Mouse (Mus musculus) thymus, adult 2 months (tissue): ENCODE measurements around the gene Col8a2. TPM values are rescaled to one million over a fixed set of nuclear protein-coding genes. Genes with fewer than 3 reads are reported as not detected.
A peak's percentile ranks its signal among the peaks of the same experiment; 100 is the strongest.

ENCODE experiments used
- DNase-seq: peaks from one replicate; pipeline ENCODE4 v3.0.0; 2021
- H3K27ac ChIP-seq: fragments of 200-500 bp; 2 replicates; pipeline ENCODE4 v1.5.1; 2012; ENCODE audit warnings: low read length, control low read depth; ENCODE audit not compliant: control insufficient read depth, insufficient read depth
- H3K27me3 ChIP-seq: fragments of 200-500 bp; 2 replicates; pipeline ENCODE4 v1.6.1; 2012; ENCODE audit warnings: mild to moderate bottlenecking, low read length, moderate library complexity, mixed read lengths; ENCODE audit not compliant: control insufficient read depth, insufficient read depth
- H3K36me3 ChIP-seq: fragments of 200-500 bp; 2 replicates; pipeline ENCODE4 v1.6.1; 2012; ENCODE audit warnings: mild to moderate bottlenecking, low read length, moderate library complexity; ENCODE audit not compliant: control insufficient read depth, insufficient read depth
- H3K4me1 ChIP-seq: fragments of 200-500 bp; replicated peaks from 2 replicates; pipeline ENCODE4 v1.6.1; 2012; ENCODE audit warnings: low read length; ENCODE audit not compliant: control insufficient read depth, insufficient read depth
- H3K4me3 ChIP-seq: fragments of 200-500 bp; 2 replicates; pipeline ENCODE4 v1.5.1; 2012; ENCODE audit warnings: mild to moderate bottlenecking, low read length, control low read depth, moderate library complexity; ENCODE audit not compliant: control insufficient read depth, insufficient read depth
- CTCF ChIP-seq: fragments of 200-500 bp; IDR thresholded peaks from 2 replicates; pipeline ENCODE4 v1.5.1; 2012; ENCODE audit warnings: mild to moderate bottlenecking, control low read depth, low read length, moderate library complexity, borderline replicate concordance; ENCODE audit not compliant: control insufficient read depth, poor library complexity, insufficient read depth; ENCODE audit errors: extremely low read depth
- POLR2A ChIP-seq: fragments of 200-500 bp; IDR thresholded peaks from 2 replicates; pipeline ENCODE4 v1.6.1; 2012; ENCODE audit warnings: mild to moderate bottlenecking, low read length, control low read depth, moderate library complexity; ENCODE audit not compliant: control insufficient read depth, poor library complexity, insufficient read depth; ENCODE audit errors: extremely low read depth
- WGBS: fragments of 180-500 bp; shearing (Covaris S2); methylation state at CpG from one replicate; pipeline ENCODE4 v1.1.7; 2018; 5-methylcytosine and 5-hydroxymethylcytosine counted together
- polyA plus RNA-seq: library from polyadenylated mRNA; depleted of rRNA; stranded (reverse); fragments of >200 nt; gene quantifications from 2 replicates; pipeline ENCODE4 v1.2.3, GENCODE M21; 2012

Gene Col8a2
- polyA plus RNA-seq, 1 experiment, result 0.35 TPM

DNA sequence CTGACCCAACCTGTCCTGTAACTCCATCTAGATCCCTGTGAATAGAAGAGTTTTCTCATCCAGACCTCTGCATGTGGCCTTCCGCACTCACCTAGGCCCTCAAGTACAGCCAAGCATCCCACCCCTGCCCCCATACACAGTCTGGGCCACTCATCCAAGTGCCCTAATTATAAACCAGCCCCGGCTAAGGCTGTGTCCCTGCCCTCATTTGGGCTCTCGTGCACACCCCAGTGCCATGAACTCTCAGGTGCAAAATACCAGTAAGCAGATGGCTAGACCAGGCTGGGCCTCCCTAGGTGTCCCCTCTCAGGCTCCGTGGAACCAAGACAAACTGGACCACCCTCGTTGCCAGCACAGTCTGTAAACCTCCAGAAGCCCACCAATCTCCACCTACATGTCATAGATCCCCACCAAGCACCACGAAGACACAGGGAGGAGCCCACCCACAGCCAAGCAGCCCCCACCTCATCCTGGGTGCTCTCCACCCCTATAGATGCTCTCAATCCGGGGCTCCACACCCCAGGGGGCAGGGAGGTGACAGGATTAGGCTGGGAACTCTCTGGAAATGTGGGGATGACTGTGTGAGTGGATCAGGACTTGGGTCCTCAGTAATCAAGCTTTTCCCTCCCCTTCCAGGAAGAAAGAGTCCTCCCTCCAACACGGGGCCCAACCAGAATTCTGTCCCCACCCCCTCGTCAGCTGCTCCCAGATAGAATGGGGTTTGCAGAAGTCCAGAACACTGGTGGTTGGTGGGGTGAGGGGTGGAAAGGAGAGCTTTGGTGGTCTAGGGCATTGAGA, 32.1 kb upstream of the Col8a2 start:
- H3K27me3 ChIP-seq, result no peaks in the 10 kb centered on the region
- no peak overlapping the region for H3K27ac ChIP-seq
- peaks cover 47% of the 10 kb centered on the region for H3K4me1 ChIP-seq
- TF ChIP-seq POLR2A (0 out of 2 replicates have a peak, but pooled peaks have one; percentile 8), CTCF (no peak)
- peak; percentile 22 for DNase-seq
- peak overlapping the region; percentile 96 for H3K4me3 ChIP-seq
- H3K36me3 ChIP-seq, result no peaks in the 10 kb centered on the region
- WGBS, result 48% methylated on average over 9 of the region's 9 CpGs

DNA sequence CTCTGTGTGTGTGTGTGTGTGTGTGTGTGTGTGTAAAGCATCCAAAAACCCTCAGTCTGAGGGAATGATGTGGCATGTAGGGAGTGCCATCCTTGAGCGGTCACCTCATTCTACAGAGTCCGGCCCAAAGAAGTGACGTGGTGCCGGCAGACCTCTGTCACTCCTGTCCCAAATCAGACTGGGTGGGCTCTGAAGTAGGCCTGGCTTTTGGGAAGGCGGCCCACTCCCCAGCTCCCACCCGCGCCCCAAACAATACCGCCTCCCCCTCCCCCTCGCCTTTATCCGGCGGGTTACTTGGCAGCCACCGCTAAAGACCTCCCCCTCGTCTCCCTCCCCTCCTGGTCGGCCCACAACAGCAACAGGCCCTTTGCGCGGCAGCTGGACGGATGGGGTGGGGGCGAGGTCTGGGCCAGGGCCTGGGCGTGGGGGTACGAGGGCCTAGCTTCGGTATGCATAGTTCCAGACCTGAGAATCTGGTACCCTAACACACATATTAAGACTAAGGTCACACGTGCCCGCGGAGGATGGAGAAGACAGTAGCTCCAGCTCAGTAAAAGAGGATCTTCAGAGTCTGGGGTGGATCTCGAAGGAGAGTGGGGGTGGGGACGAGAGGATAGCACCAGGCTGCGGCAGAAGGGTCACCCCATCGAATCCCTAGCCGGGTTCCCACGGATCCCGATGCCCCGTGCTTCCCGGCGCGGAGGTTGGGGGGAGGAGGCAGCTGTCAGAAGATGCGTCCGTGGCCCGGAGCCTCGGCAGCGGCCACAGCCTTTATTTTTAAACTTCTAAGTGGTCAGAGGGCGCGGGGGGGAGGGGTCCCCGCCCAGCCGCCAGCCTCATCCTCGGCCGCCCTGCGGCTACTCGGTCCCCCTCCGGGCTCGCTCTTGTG, 31.2 kb upstream of the Col8a2 start:
- Histone ChIP-seq H3K27ac (no peak overlapping the region), H3K4me3 (peak overlapping the region; percentile 96), H3K4me1 (peaks cover 52% of the 10 kb centered on the region), H3K36me3 (no peaks in the 10 kb centered on the region), H3K27me3 (no peaks in the 10 kb centered on the region)
- TF ChIP-seq CTCF (no peak), POLR2A (no peak)
- DNase-seq, result peak; percentile 66
- 2% methylated on average over 50 of the region's 50 CpGs for WGBS

DNA sequence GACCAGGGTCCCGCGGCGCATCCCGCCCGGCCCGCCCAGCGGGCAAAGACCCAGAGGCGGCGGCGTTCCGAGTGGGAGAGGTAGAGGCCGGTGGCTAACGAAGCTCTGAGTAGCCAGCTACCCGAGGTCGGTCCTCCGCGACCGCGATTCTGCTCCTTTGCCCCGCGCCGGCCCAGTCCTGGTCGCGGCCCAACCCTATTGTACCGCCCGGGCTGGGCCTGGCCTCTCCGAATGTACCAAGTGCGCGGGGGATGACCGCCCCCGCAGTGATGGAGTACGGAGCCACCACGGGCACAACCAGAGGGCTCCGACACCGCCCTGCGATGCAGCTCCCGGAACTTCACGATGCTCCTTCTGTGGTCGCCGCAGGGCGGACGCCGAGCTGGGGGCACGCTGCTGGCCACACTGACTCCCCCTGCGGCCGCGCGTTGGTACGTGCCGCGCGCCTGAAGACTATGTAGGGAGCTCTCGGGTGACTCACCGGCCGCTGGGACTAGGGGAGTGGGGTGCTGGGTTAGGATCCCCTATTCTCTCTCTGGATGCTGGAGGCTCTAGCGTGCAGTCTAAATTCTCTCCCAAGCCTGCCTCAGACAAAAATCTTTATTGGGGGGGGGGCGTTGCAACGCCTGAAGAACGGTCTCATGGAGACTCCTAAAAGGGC, 30.3 kb upstream of the Col8a2 start, which contains the start of gene Map7d1:
Gene Map7d1 (minus strand): TSS at position 213 of the 661 bp plus-strand sequence.
- WGBS, result under 1% methylated on average over 59 of the region's 59 CpGs
- no peak for TF ChIP-seq CTCF
- peak; percentile 53; the same call in 1 of the 2 replicates for TF ChIP-seq POLR2A
- peak; percentile 80 for DNase-seq
- peak within 1 kb of the TSS; percentile 5; the same call in 1 of the 2 replicates for H3K27ac ChIP-seq
- H3K4me3 ChIP-seq, result peak within 1 kb of the TSS; percentile 96
- H3K27me3 ChIP-seq, result no peaks in the 10 kb centered on the region
- no peaks in the 10 kb centered on the region for H3K36me3 ChIP-seq
- H3K4me1 ChIP-seq, result peaks cover 62% of the 10 kb centered on the region

DNA sequence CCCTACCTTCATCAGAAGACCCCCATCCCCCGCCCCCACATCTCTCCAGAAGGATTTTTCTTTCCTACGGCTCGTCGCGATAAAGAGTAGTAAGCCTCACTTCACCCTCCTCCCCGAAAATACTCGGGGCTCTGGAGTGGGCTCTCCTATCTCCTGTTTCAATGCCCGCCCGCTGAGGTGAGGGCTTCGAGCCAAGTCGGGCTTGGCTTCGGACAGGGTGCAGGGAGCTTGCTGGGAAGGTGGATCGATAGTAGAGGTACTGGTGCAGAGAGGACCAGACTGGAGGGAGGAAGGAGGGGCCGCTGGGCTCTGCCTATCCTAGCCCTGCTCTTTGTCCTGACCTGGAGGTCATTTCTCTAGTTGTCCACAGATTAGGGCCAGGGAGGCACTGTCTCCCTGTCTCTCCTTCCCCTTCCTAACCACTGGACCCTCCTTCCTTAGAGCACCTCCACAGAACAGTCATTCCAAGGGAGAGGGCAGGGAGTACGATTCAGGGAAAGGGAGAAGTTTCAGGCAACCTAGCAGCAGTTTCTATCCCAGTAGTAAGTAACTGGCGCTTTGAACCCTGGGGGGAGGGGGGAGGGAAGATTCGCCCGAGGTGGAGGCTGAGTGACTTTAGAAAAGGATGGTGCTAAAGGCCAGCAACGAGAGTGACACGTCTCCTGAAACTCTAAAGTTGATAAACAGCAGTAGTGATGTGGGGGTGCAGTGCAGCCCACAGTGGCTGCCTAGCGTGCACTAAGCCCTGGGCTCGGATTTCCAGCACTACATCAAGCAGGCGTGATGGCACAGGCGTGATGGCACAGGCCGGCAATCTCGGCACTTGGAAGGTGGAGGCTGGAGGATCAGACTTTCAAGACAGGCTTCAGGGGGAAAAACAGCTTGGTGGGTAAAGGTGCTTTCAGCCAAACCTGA, 29.4 kb upstream of the Col8a2 start:
- Histone ChIP-seq H3K27ac (peak overlapping the region; percentile 5; the same call in 1 of the 2 replicates), H3K4me3 (peak overlapping the region; percentile 96), H3K4me1 (peaks cover 56% of the 10 kb centered on the region), H3K27me3 (no peaks in the 10 kb centered on the region), H3K36me3 (no peaks in the 10 kb centered on the region)
- peak; percentile 29 for DNase-seq
- WGBS, result 21% methylated on average over 26 of the region's 26 CpGs
- TF ChIP-seq POLR2A (no peak), CTCF (no peak)

DNA sequence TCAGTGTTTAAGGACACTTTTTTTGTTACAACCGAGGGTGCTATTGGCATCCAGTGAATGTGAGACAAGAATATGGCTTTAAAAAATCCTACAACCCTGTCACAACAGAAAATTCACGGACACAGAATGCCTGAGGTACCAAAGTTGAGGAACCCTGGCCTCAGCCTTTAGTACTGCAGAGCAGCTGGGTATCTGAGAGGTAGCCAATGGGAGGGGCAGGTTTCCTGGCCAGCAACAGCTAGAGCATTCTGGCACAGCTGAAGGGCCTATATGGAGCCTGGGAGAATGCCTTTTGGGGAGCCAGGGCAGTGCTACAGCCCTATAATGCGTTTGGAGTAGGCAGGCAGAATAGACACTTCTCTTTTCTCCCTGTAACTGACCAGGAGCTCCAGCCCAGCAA, 27.5 kb upstream of the Col8a2 start:
- no peak overlapping the region for H3K4me3 ChIP-seq
- H3K27me3 ChIP-seq, result no peaks in the 10 kb centered on the region
- peaks cover 51% of the 10 kb centered on the region for H3K4me1 ChIP-seq
- TF ChIP-seq CTCF, result no peak
- TF ChIP-seq POLR2A, result no peak
- H3K27ac ChIP-seq, result peak overlapping the region; percentile 31; the same call in 1 of the 2 replicates
- no peak for DNase-seq
- no peaks in the 10 kb centered on the region for H3K36me3 ChIP-seq
- 30% methylated on average over 3 of the region's 3 CpGs for WGBS

DNA sequence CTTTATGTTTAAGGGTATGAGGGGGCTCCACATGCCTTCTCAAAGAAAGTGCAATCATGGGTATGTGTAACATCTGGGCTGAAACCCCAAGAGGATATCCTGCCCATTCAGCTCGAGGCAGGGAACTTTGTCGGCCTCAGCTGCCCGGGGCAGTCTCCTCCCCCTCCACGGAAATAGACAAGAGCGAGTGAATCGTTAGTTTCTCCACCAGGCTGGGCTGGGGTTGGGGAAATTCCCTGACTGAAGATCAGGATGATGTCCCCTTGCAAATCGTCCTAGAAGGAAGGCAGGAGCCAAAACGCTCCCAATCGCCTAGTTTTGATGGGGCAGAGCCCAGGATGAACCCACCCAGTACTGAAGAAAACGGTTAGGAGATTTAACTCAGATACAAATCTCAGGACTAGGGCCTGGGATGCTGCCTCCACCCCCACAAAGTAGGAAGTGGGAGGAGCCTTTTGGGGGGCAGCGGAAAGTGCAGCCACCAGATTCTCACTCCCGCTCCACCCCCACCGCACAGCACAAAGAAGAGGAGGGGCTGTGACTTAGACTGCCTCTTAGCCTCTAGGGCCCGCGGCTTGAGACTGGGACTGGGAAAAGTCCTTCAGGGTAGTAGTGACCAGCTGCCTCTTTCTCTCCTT, 27.0 kb upstream of the Col8a2 start:
- peak overlapping the region; percentile 83 for H3K27ac ChIP-seq
- no peaks in the 10 kb centered on the region for H3K36me3 ChIP-seq
- TF ChIP-seq CTCF (no peak), POLR2A (no peak)
- peak; percentile 83 for DNase-seq
- H3K4me3 ChIP-seq, result peak overlapping the region; percentile 13; the same call in 1 of the 2 replicates
- H3K27me3 ChIP-seq, result no peaks in the 10 kb centered on the region
- H3K4me1 ChIP-seq, result peaks cover 45% of the 10 kb centered on the region
- under 1% methylated on average over 15 of the region's 15 CpGs for WGBS
